In genomic region chr4:43536031-43536430, GRCm38 (mm10) we compare ENCODE assay signal across 19 mouse cellular contexts. TPM values are rescaled to one million over a fixed set of nuclear protein-coding genes. Genes with fewer than 3 reads are reported as not detected.
"Had no signal": no experiment of that assay in that cellular context is flagged by ENCODE, and none has a peak within 500 bp of the region (broad histone marks: within the 10 kb centered on the region; RNA-seq: fewer than 3 reads in every experiment).

No protein-coding gene starts in this region.

- H3K4me3 ChIP-seq: neural tube, embryonic 12.5 days; neural tube, embryonic 13.5 days; neural tube, embryonic 15.5 days; stomach, embryonic 15.5 days had no signal

- DNase-seq: retina, postnatal 1 day; right cerebral cortex, adult 18-20 months; right cerebral cortex, postnatal 14 days; right cerebral cortex, postnatal 25 days; right cerebral cortex, postnatal 4 days; spleen, adult 18-20 months; thymus, adult 18-20 months; thymus, adult 2 months; thymus, postnatal 14 days; thymus, postnatal 25 days; thymus, postnatal 36 days; thymus, postnatal 4 days had no signal

- H3K27ac ChIP-seq: neural tube, embryonic 12.5 days; neural tube, embryonic 13.5 days; neural tube, embryonic 15.5 days; stomach, embryonic 15.5 days; stomach, postnatal 0 days had no signal

RNA-seq across cellular contexts. Expression of gene Car9, which starts 29.3 kb away (rescaled TPM):
- total RNA-seq: neutrophil, adult 5-6 weeks had no signal
- polyA plus RNA-seq: neural tube, embryonic 14.5 days had no signal
